Comparison of ENCODE assay signal across 9 mouse cellular contexts in the genomic region with DNA sequence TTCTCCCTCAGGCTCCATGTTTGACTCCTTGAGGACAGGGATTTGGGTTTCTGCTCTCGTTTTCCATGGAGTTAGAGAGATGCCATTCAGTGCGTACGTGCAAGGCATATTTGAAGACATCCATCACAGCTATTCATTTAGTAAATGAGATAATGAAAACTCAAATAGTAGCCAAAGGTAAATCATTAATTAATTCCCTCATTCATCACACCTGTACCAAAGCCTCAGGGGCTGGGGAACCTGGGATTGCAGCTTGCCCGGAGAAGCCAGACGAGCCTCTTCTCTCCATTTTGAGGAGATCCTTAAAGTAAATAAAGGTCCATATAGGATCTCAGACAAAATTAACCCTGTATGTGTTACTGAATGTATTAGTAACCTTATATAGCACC. TPM values are rescaled to one million over a fixed set of nuclear protein-coding genes. Genes with fewer than 3 reads are reported as not detected.
DNase-seq lines count a peak whose midpoint lies in the region; ATAC-seq lines count a peak whose summit lies in the region.
"Had no signal": no experiment of that assay in that cellular context is flagged by ENCODE, and none has a peak within 500 bp of the region (broad histone marks: within the 10 kb centered on the region; RNA-seq: fewer than 3 reads in every experiment).

No protein-coding gene starts in this region.

- WGBS in forebrain, embryonic 10.5 days, result 1% methylated on average over 5 of the region's 5 CpGs
- WGBS in forebrain, embryonic 16.5 days, result 18% methylated on average over 5 of the region's 5 CpGs
- 9% methylated on average over 5 of the region's 5 CpGs for WGBS in embryonic facial prominence, embryonic 12.5 days
- 21% methylated on average over 5 of the region's 5 CpGs for WGBS in intestine, embryonic 16.5 days
- WGBS in midbrain, embryonic 12.5 days, result 2% methylated on average over 5 of the region's 5 CpGs

- H3K4me3 ChIP-seq in forebrain, embryonic 10.5 days, result peak overlapping the region; percentile 97
- no peak overlapping the region for H3K4me3 ChIP-seq in forebrain, embryonic 16.5 days (replicated peaks; ENCODE audit: low read length)
- no peak overlapping the region for H3K4me3 ChIP-seq in embryonic facial prominence, embryonic 12.5 days
- H3K4me3 ChIP-seq in intestine, embryonic 16.5 days (ENCODE audit: low read length), result no peak overlapping the region
- peak overlapping the region; percentile 82 for H3K4me3 ChIP-seq in midbrain, embryonic 12.5 days

- no peak for ATAC-seq in forebrain, embryonic 16.5 days
- no peak for ATAC-seq in embryonic facial prominence, embryonic 12.5 days (ENCODE audit: insufficient number of reproducible peaks, insufficient read depth, low FRiP score, low TSS enrichment)
- ATAC-seq in intestine, embryonic 16.5 days, result no peak
- no peak for ATAC-seq in midbrain, embryonic 12.5 days (ENCODE audit: low FRiP score, low read depth)
- no peak for ATAC-seq in CD4-positive, CD25-positive, alpha-beta regulatory T cell, adult 4 months

- no peaks in the 10 kb centered on the region; the same call in 1 of the 2 replicates for H3K36me3 ChIP-seq in forebrain, embryonic 10.5 days (replicated peaks)
- H3K36me3 ChIP-seq in forebrain, embryonic 16.5 days (ENCODE audit: control insufficient read depth, insufficient read depth), result no peaks in the 10 kb centered on the region
- no peaks in the 10 kb centered on the region for H3K36me3 ChIP-seq in embryonic facial prominence, embryonic 12.5 days
- H3K36me3 ChIP-seq in intestine, embryonic 16.5 days (ENCODE audit: control insufficient read depth, insufficient read depth, low read length), result no peaks in the 10 kb centered on the region
- H3K36me3 ChIP-seq in midbrain, embryonic 12.5 days, result no peaks in the 10 kb centered on the region

- H3K9ac ChIP-seq in forebrain, embryonic 16.5 days (replicated peaks; ENCODE audit: low read depth, low read length), result no peak overlapping the region
- H3K9ac ChIP-seq in embryonic facial prominence, embryonic 12.5 days, result no peak overlapping the region
- H3K9ac ChIP-seq in intestine, embryonic 16.5 days (ENCODE audit: low read depth, low read length), result no peak overlapping the region
- no peak overlapping the region for H3K9ac ChIP-seq in midbrain, embryonic 12.5 days (replicated peaks)

- no peak for DNase-seq in forebrain, embryonic 10.5 days (ENCODE audit: extremely low spot score, low spot score)
- no peak for DNase-seq in frontal cortex, postnatal 10 days (ENCODE audit: low spot score in 2 of 2)
- no peak for DNase-seq in layer of hippocampus, postnatal 25 days (ENCODE audit: extremely low spot score in 1 of 2, low spot score in 1 of 2)
- DNase-seq: cerebellum, postnatal 14 days had no signal

- no peaks in the 10 kb centered on the region for H3K9me3 ChIP-seq in forebrain, embryonic 10.5 days
- no peaks in the 10 kb centered on the region for H3K9me3 ChIP-seq in forebrain, embryonic 16.5 days (ENCODE audit: control insufficient read depth, low read length)
- H3K9me3 ChIP-seq in embryonic facial prominence, embryonic 12.5 days, result no peaks in the 10 kb centered on the region
- no peaks in the 10 kb centered on the region for H3K9me3 ChIP-seq in intestine, embryonic 16.5 days (ENCODE audit: control insufficient read depth, low read length)
- H3K9me3 ChIP-seq in midbrain, embryonic 12.5 days, result no peaks in the 10 kb centered on the region

- H3K27me3 ChIP-seq in forebrain, embryonic 10.5 days (ENCODE audit: poor library complexity, severe bottlenecking), result peaks cover 22% of the 10 kb centered on the region
- H3K27me3 ChIP-seq in forebrain, embryonic 16.5 days (replicated peaks; ENCODE audit: control insufficient read depth, insufficient read depth, low read length), result no peaks in the 10 kb centered on the region
- 0 out of 2 replicates have a peak, but pooled peaks cover 3% of the 10 kb centered on the region for H3K27me3 ChIP-seq in embryonic facial prominence, embryonic 12.5 days
- no peaks in the 10 kb centered on the region for H3K27me3 ChIP-seq in intestine, embryonic 16.5 days (replicated peaks; ENCODE audit: control insufficient read depth, insufficient read depth, low read length)
- peaks cover 8% of the 10 kb centered on the region; the same call in 1 of the 2 replicates for H3K27me3 ChIP-seq in midbrain, embryonic 12.5 days

- H3K27ac ChIP-seq in forebrain, embryonic 10.5 days, result peak overlapping the region; percentile 95
- H3K27ac ChIP-seq in forebrain, embryonic 16.5 days (ENCODE audit: low read length), result no peak overlapping the region
- peak overlapping the region; percentile 4; the same call in 1 of the 2 replicates for H3K27ac ChIP-seq in embryonic facial prominence, embryonic 12.5 days
- H3K27ac ChIP-seq in intestine, embryonic 16.5 days (ENCODE audit: low read length), result 0 out of 2 replicates have a peak overlapping the region, but pooled peaks have one; percentile 20
- H3K27ac ChIP-seq in midbrain, embryonic 12.5 days (replicated peaks), result peak overlapping the region; percentile 90

- no peak overlapping the region; the same call in 1 of the 2 replicates for H3K4me2 ChIP-seq in forebrain, embryonic 16.5 days (ENCODE audit: low read length)
- peak overlapping the region; percentile 78 for H3K4me2 ChIP-seq in embryonic facial prominence, embryonic 12.5 days (replicated peaks)
- H3K4me2 ChIP-seq in intestine, embryonic 16.5 days (ENCODE audit: low read depth, low read length), result no peak overlapping the region
- H3K4me2 ChIP-seq in midbrain, embryonic 12.5 days (replicated peaks), result peak overlapping the region; percentile 63

- H3K4me1 ChIP-seq in forebrain, embryonic 10.5 days, result peaks cover 86% of the 10 kb centered on the region
- peaks cover 16% of the 10 kb centered on the region for H3K4me1 ChIP-seq in forebrain, embryonic 16.5 days (replicated peaks; ENCODE audit: control insufficient read depth, insufficient read depth, low read length)
- peaks cover 35% of the 10 kb centered on the region; the same call in 1 of the 2 replicates for H3K4me1 ChIP-seq in embryonic facial prominence, embryonic 12.5 days
- H3K4me1 ChIP-seq in intestine, embryonic 16.5 days (ENCODE audit: control insufficient read depth, insufficient read depth, low read length), result peaks cover 17% of the 10 kb centered on the region; the same call in 1 of the 2 replicates
- peaks cover 47% of the 10 kb centered on the region for H3K4me1 ChIP-seq in midbrain, embryonic 12.5 days

RNA-seq across cellular contexts. Expression of gene Ptpn13, which starts 1.1 kb away (rescaled TPM):
- polyA plus RNA-seq in forebrain, embryonic 10.5 days (2016; fragmentation: Nextera tagmentation; extraction: Ambion mirVana), result 19.7 TPM in 2 replicates
- 4.1 and 4.8 TPM in 2 replicates for polyA plus RNA-seq in forebrain, embryonic 16.5 days (2015; fragmentation: Nextera tagmentation; extraction: Ambion mirVana)
- polyA plus RNA-seq in embryonic facial prominence, embryonic 12.5 days (2016; fragmentation: Nextera tagmentation; extraction: Ambion mirVana), result 19.2 and 21.0 TPM in 2 replicates
- 3.1 and 3.2 TPM in 2 replicates for polyA plus RNA-seq in intestine, embryonic 16.5 days (2015; fragmentation: Nextera tagmentation; extraction: Ambion mirVana)
- 19.1 and 21.0 TPM in 2 replicates for polyA plus RNA-seq in midbrain, embryonic 12.5 days (2016; fragmentation: Nextera tagmentation; extraction: Ambion mirVana)
- polyA plus RNA-seq in CD4-positive, CD25-positive, alpha-beta regulatory T cell, adult 4 months (2017; shearing (Covaris generic)), result 10 to 100 TPM; 22.5 to 26.9 TPM
- 10 to 100 TPM in 1 of 2 experiments, 1 to 10 TPM in 1; 8.3 to 10.8 TPM for total RNA-seq in layer of hippocampus, postnatal 25 days (2021)

Comparison
In these comparisons a context has a peak if more than half of its experiments do, and no peak if none do; other contexts are left out.
1. H3K4me3 ChIP-seq: peak in forebrain, embryonic 10.5 days (single experiment) and midbrain, embryonic 12.5 days (single experiment); none in forebrain, embryonic 16.5 days (single experiment), embryonic facial prominence, embryonic 12.5 days (single experiment) and intestine, embryonic 16.5 days (single experiment).
2. H3K4me2 ChIP-seq: peak in embryonic facial prominence, embryonic 12.5 days (single experiment) and midbrain, embryonic 12.5 days (single experiment); none in forebrain, embryonic 16.5 days (single experiment) and intestine, embryonic 16.5 days (single experiment).